Mouse (Mus musculus) heart, adult 2 months (tissue): ENCODE measurements around the gene Luzp1. TPM values are rescaled to one million over a fixed set of nuclear protein-coding genes. Genes with fewer than 3 reads are reported as not detected.
A peak's percentile ranks its signal among the peaks of the same experiment; 100 is the strongest.

ENCODE experiments used
- DNase-seq, 2 experiments: peaks; one replicate each; pipeline ENCODE4 v3.0.0; 2021
- H3K27ac ChIP-seq: fragments of 200-600 bp; 2 replicates; pipeline ENCODE4 v1.8.1; 2022
- H3K27me3 ChIP-seq: fragments of 200-500 bp; 2 replicates; pipeline ENCODE4 v1.6.1; 2012; ENCODE audit warnings: mild to moderate bottlenecking, low read length, inconsistent platforms, mixed read lengths; ENCODE audit not compliant: control insufficient read depth, insufficient read depth
- H3K36me3 ChIP-seq: fragments of 200-500 bp; 2 replicates; pipeline ENCODE4 v1.6.1; 2012; ENCODE audit warnings: low read length, inconsistent platforms; ENCODE audit not compliant: control insufficient read depth, insufficient read depth
- H3K4me1 ChIP-seq: fragments of 200-500 bp; 2 replicates; pipeline ENCODE4 v1.6.1; 2011; ENCODE audit warnings: low read length; ENCODE audit not compliant: control insufficient read depth, insufficient read depth
- H3K4me3 ChIP-seq: fragments of 200-600 bp; 2 replicates; pipeline ENCODE4 v1.8.1; 2022
- H3K79me2 ChIP-seq: fragments of 200-500 bp; replicated peaks from 2 replicates; pipeline ENCODE4 v1.6.1; 2012; ENCODE audit warnings: mild to moderate bottlenecking, inconsistent platforms, low read length, moderate library complexity, mixed read lengths; ENCODE audit not compliant: control insufficient read depth, insufficient read depth
- H3K9ac ChIP-seq: fragments of 200-500 bp; 2 replicates; pipeline ENCODE4 v1.6.1; 2012; ENCODE audit warnings: low read depth, mild to moderate bottlenecking, control low read depth, inconsistent platforms, low read length, mixed read lengths
- CTCF ChIP-seq: fragments of 200-600 bp; IDR thresholded peaks from 2 replicates; pipeline ENCODE4 v1.8.1; 2022; ENCODE audit warnings: antibody characterized with exemption, mild to moderate bottlenecking, moderate library complexity
- EP300 ChIP-seq: fragments of 200-500 bp; IDR thresholded peaks from 2 replicates; pipeline ENCODE4 v1.6.1; 2011; ENCODE audit warnings: low read depth, low read length, control low read depth; ENCODE audit not compliant: insufficient read depth
- POLR2A ChIP-seq: fragments of 200-500 bp; IDR thresholded peaks from 2 replicates; pipeline ENCODE4 v1.6.1; 2011; ENCODE audit warnings: mild to moderate bottlenecking, low read depth, low read length, control low read depth; ENCODE audit not compliant: insufficient read depth
- WGBS: fragments of 180-500 bp; shearing (Covaris S2); methylation state at CpG from one replicate; pipeline ENCODE4 v1.1.7; 2018; 5-methylcytosine and 5-hydroxymethylcytosine counted together
- intact Hi-C: fragments of 180-260 bp; cut with DNase I; formaldehyde crosslinking; loops from one replicate; pipeline ENCODE4 v1.15.1; 2025
- polyA plus RNA-seq: library from polyadenylated mRNA; depleted of rRNA; stranded (reverse); fragments of >200 nt; gene quantifications from 2 replicates; pipeline ENCODE4 v1.2.3, GENCODE M21; 2012
- total RNA-seq, 2 experiments: library from RNA; stranded (reverse); gene quantifications; 2 replicates each; pipeline ENCODE4 v1.2.3; 2021

Gene Luzp1
- total and polyA plus RNA-seq, 3 experiments = 11.0 to 37.8 (median 36.5) TPM

GRCm38 (mm10) chr4:136451564-136451963 is 18.0 kb upstream of the Luzp1 start:
- no peak for DNase-seq
- Histone ChIP-seq H3K9ac (no peak overlapping the region), H3K79me2 (no peaks in the 10 kb centered on the region), H3K27me3 (no peaks in the 10 kb centered on the region), H3K27ac (no peak overlapping the region), H3K4me1 (no peaks in the 10 kb centered on the region; the same call in 1 of the 2 replicates), H3K36me3 (no peaks in the 10 kb centered on the region), H3K4me3 (no peak overlapping the region)
- WGBS = 21% methylated on average over 6 of the region's 6 CpGs
- intact Hi-C loops = no loop called here
- no peak for TF ChIP-seq CTCF
- no peak for TF ChIP-seq POLR2A
- no peak for TF ChIP-seq EP300

GRCm38 (mm10) chr4:136452286-136452685 is 17.3 kb upstream of the Luzp1 start:
- 96% methylated on average over 3 of the region's 3 CpGs for WGBS
- intact Hi-C loops = no loop called here
- no peak for DNase-seq
- H3K4me3 ChIP-seq = no peak overlapping the region
- H3K4me1 ChIP-seq = no peaks in the 10 kb centered on the region; the same call in 1 of the 2 replicates
- no peaks in the 10 kb centered on the region for H3K79me2 ChIP-seq
- TF ChIP-seq POLR2A (no peak), EP300 (no peak), CTCF (no peak)
- no peak overlapping the region for H3K9ac ChIP-seq
- no peak overlapping the region for H3K27ac ChIP-seq
- H3K36me3 ChIP-seq = no peaks in the 10 kb centered on the region
- H3K27me3 ChIP-seq = no peaks in the 10 kb centered on the region

DNA sequence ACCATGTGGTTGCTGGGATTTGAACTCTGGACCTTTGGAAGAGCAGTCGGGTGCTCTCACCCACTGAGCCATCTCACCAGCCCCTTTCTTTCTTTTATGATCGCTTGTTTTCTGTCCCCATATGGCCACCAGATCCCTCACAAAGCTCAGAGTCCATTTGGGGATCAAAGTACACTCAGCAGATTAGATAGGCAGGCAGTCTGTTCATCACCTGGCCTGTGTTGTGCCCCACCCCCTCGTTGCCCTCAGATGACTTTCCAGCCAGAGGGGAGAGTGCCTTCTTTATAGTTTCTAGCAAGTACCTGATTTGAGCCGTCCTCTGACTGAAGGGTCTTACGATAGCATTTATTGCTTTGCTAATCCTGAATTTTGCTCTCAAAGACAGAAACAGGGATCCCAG is 16.8 kb upstream of the Luzp1 start:
- Histone ChIP-seq H3K9ac (no peak overlapping the region), H3K27ac (no peak overlapping the region), H3K4me1 (no peaks in the 10 kb centered on the region; the same call in 1 of the 2 replicates), H3K4me3 (no peak overlapping the region), H3K27me3 (no peaks in the 10 kb centered on the region), H3K36me3 (no peaks in the 10 kb centered on the region), H3K79me2 (no peaks in the 10 kb centered on the region)
- DNase-seq = no peak
- TF ChIP-seq CTCF (no peak), EP300 (no peak), POLR2A (no peak)
- intact Hi-C loops = no loop called here
- WGBS = 65% methylated on average over 5 of the region's 5 CpGs

GRCm38 (mm10) chr4:136454850-136455260 is 14.7 kb upstream of the Luzp1 start:
- TF ChIP-seq CTCF (peak; percentile 95), POLR2A (no peak), EP300 (peak; percentile 91)
- Histone ChIP-seq H3K9ac (peak overlapping the region; percentile 47), H3K27ac (peak overlapping the region; percentile 19), H3K4me3 (peak overlapping the region; percentile 38), H3K36me3 (no peaks in the 10 kb centered on the region), H3K27me3 (no peaks in the 10 kb centered on the region), H3K4me1 (peaks cover 1% of the 10 kb centered on the region), H3K79me2 (no peaks in the 10 kb centered on the region)
- 1% methylated on average over 10 of the region's 10 CpGs for WGBS
- intact Hi-C loops = loop anchor here (1.0 to 5.0 kb wide), 3 partner anchors 71 to 166 kb away; partner anchors contain the start of gene Kdm1a
- peak; percentile 71 to 88 for DNase-seq

- no peak for DNase-seq
- Histone ChIP-seq H3K4me1 (peaks cover 2% of the 10 kb centered on the region), H3K27ac (no peak overlapping the region), H3K27me3 (no peaks in the 10 kb centered on the region), H3K36me3 (no peaks in the 10 kb centered on the region), H3K4me3 (no peak overlapping the region), H3K79me2 (no peaks in the 10 kb centered on the region), H3K9ac (no peak overlapping the region)
- 91% methylated on average over 6 of the region's 6 CpGs for WGBS
- intact Hi-C loops = loop anchor here (5.0 kb wide), 1 partner anchor 146 kb away; the partner anchor contains the start of gene Kdm1a
- TF ChIP-seq EP300 (no peak), CTCF (no peak), POLR2A (no peak)
Observed at GRCm38 (mm10) chr4:136456516-136457218, 12.9 kb upstream of the Luzp1 start.

GRCm38 (mm10) chr4:136458276-136458675 is 11.3 kb upstream of the Luzp1 start:
- Histone ChIP-seq H3K9ac (no peak overlapping the region), H3K27me3 (no peaks in the 10 kb centered on the region), H3K4me3 (no peak overlapping the region), H3K27ac (no peak overlapping the region), H3K4me1 (peaks cover 7% of the 10 kb centered on the region), H3K79me2 (no peaks in the 10 kb centered on the region), H3K36me3 (no peaks in the 10 kb centered on the region)
- TF ChIP-seq CTCF = no peak
- TF ChIP-seq POLR2A = no peak
- TF ChIP-seq EP300 = no peak
- 63% methylated on average over 7 of the region's 7 CpGs for WGBS
- intact Hi-C loops = loop anchor here (5.0 kb wide), 1 partner anchor 144 kb away; the partner anchor contains the start of gene Kdm1a
- DNase-seq = no peak
